15 mouse cellular contexts compared by ENCODE assay signal in the genomic region with DNA sequence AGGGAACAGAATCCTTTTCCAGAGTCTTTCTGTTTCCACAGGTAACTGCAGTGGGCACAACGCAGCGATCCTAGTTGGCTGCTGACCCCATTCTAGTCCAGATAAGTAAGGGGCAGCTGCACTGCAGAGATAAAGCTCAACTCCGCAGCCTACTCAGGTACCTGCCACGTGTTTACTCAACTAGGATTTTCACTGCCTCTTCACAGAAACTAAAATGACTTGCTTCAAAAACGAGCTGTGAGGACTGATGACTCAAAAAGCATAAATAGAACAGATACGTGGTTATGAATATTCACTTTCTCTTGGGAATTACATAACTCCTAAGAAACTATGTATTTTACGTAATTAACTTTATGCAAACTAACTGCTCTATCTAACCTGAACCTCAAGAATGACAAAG. TPM values are rescaled to one million over a fixed set of nuclear protein-coding genes. Genes with fewer than 3 reads are reported as not detected.
A peak's percentile ranks its signal among the peaks of the same experiment; 100 is the strongest.
DNase-seq lines count a peak whose midpoint lies in the region; ATAC-seq and TF ChIP-seq lines count a peak whose summit lies in the region.
"Had no signal": no experiment of that assay in that cellular context is flagged by ENCODE, and none has a peak within 500 bp of the region (broad histone marks: within the 10 kb centered on the region; RNA-seq: fewer than 3 reads in every experiment).

No protein-coding gene starts in this region.

- WGBS in liver, embryonic 16.5 days (ENCODE audit: insufficient replicate concordance): 42% methylated on average over 7 of the region's 7 CpGs
- WGBS in kidney, embryonic 15.5 days: 90% methylated on average over 7 of the region's 7 CpGs

- ATAC-seq in erythroid progenitor cell, adult 5-6 weeks (replicated peaks; ENCODE audit: low FRiP score, poor library complexity, severe bottlenecking): peak; percentile 93
- ATAC-seq in liver, embryonic 16.5 days (ENCODE audit: low read depth): peak; percentile 96
- no peak for ATAC-seq in kidney, embryonic 15.5 days (replicated peaks; ENCODE audit: low FRiP score)
- ATAC-seq: hindbrain, postnatal 0 days; Patski had no signal

- H3K4me3 ChIP-seq in layer of hippocampus, adult 2 months: no peak overlapping the region
- no peak overlapping the region for H3K4me3 ChIP-seq in liver, embryonic 16.5 days (ENCODE audit: low read depth, low read length)
- no peak overlapping the region for H3K4me3 ChIP-seq in kidney, embryonic 15.5 days (replicated peaks)
- H3K4me3 ChIP-seq: heart, embryonic 15.5 days had no signal

- no peaks in the 10 kb centered on the region for H3K27me3 ChIP-seq in liver, embryonic 16.5 days (ENCODE audit: control insufficient read depth, insufficient read depth, low read depth, low read length)
- no peaks in the 10 kb centered on the region for H3K27me3 ChIP-seq in kidney, embryonic 15.5 days
- H3K27me3 ChIP-seq: heart, embryonic 15.5 days; Patski had no signal

- peak overlapping the region; percentile 70 for H3K27ac ChIP-seq in layer of hippocampus, adult 2 months
- H3K27ac ChIP-seq in liver, embryonic 16.5 days (ENCODE audit: low read length): peak overlapping the region; percentile 48; the same call in 1 of the 2 replicates
- H3K27ac ChIP-seq in kidney, embryonic 15.5 days: no peak overlapping the region
- H3K27ac ChIP-seq: heart, embryonic 15.5 days; hindbrain, postnatal 0 days; stomach, postnatal 0 days had no signal

- H3K4me2 ChIP-seq in liver, embryonic 16.5 days (ENCODE audit: low read depth, low read length): peak overlapping the region; percentile 10
- no peak overlapping the region for H3K4me2 ChIP-seq in kidney, embryonic 15.5 days
- H3K4me2 ChIP-seq: heart, embryonic 15.5 days had no signal

- peaks cover 16% of the 10 kb centered on the region for H3K4me1 ChIP-seq in liver, embryonic 16.5 days (ENCODE audit: control insufficient read depth, low read depth, low read length)
- 0 out of 2 replicates have a peak, but pooled peaks cover 7% of the 10 kb centered on the region for H3K4me1 ChIP-seq in kidney, embryonic 15.5 days
- H3K4me1 ChIP-seq: heart, embryonic 15.5 days had no signal

- H3K9ac ChIP-seq in liver, embryonic 16.5 days (ENCODE audit: low read depth, low read length): no peak overlapping the region
- no peak overlapping the region for H3K9ac ChIP-seq in kidney, embryonic 15.5 days
- H3K9ac ChIP-seq: heart, embryonic 15.5 days had no signal

- TF ChIP-seq CTCF in layer of hippocampus, adult 2 months (conservative IDR thresholded peaks at IDR 0.05): no peak

- H3K9me3 ChIP-seq in liver, embryonic 16.5 days (replicated peaks; ENCODE audit: control insufficient read depth, low read length): no peaks in the 10 kb centered on the region
- H3K9me3 ChIP-seq in kidney, embryonic 15.5 days (replicated peaks): no peaks in the 10 kb centered on the region
- H3K9me3 ChIP-seq: heart, embryonic 15.5 days had no signal

- H3K36me3 ChIP-seq in liver, embryonic 16.5 days (ENCODE audit: control insufficient read depth, insufficient read depth): peaks cover 43% of the 10 kb centered on the region
- H3K36me3 ChIP-seq in kidney, embryonic 15.5 days: peaks cover 74% of the 10 kb centered on the region

- DNase-seq in layer of hippocampus, adult 2 months (ENCODE audit: low spot score in 2 of 2): peak in 1 of 2 experiments; percentile 30
- no peak for DNase-seq in layer of hippocampus, postnatal 14 days (ENCODE audit: low spot score in 2 of 2)
- peak; percentile 49 for DNase-seq in R1 (ENCODE audit: low read depth, low spot score)
- DNase-seq in kidney, adult 8-10 months: no peak
- DNase-seq: adrenal gland, adult 8-10 months; cerebellum, adult 11 months; embryo, embryonic 11 days; kidney, postnatal 10 days had no signal

RNA-seq across cellular contexts. Expression of a gene that starts 22.8 kb away (rescaled TPM):
- total RNA-seq in layer of hippocampus, adult 2 months (2021): 10 to 100 TPM; 44.4 to 49.0 TPM
- 10 to 100 TPM; 36.1 to 42.6 TPM for total RNA-seq in layer of hippocampus, postnatal 14 days (2021)
- 40.2 and 46.9 TPM in 2 replicates for total RNA-seq in erythroid progenitor cell, adult 5-6 weeks (2015; ENCODE audit: low replicate concordance)
- total RNA-seq in erythroid progenitor cell, adult 5-6 weeks (2017; ENCODE audit: low replicate concordance): 39.4 and 67.0 TPM in 2 replicates
- polyA plus RNA-seq in liver, embryonic 16.5 days (2015; fragmentation: Nextera tagmentation; extraction: Ambion mirVana): 16.5 and 18.4 TPM in 2 replicates
- 47.3 and 51.7 TPM in 2 replicates for polyA plus RNA-seq in kidney, embryonic 15.5 days (2015; fragmentation: Nextera tagmentation; extraction: Ambion mirVana)
